Mouse (Mus musculus): ENCODE measurements at regions not wholly inside any gene's neighbourhood (a gene's known extent, or its start where the extent isn't known, plus 50 kb on each side); places are given as distances from the start of the nearest gene placed in this dataset.

DNA sequence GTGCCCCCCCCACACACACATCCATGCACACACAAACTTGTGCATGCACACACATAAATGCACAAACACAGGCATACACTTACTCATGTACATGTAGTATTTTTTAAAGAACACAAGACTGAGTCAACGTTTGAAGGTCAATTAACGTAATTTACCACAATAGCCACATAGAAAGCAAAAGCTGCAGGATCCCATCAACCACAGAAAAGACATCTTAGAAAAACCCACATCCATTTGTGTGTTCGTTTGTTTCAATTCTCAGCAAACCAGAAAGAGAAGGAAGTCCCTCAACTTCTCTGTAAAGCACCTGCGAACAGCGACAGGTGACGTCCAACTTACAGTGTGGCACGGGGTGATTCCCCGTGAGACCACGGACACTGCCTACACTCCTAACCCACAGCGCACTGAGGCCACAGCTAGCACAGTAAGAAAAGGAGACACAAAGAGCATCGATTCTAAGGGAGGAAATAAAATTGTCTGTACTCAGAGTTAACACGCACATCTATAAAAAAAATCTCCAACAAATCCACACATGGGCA, 53.8 kb downstream of the Dio3 start:
- DNase-seq: no peak

DNA sequence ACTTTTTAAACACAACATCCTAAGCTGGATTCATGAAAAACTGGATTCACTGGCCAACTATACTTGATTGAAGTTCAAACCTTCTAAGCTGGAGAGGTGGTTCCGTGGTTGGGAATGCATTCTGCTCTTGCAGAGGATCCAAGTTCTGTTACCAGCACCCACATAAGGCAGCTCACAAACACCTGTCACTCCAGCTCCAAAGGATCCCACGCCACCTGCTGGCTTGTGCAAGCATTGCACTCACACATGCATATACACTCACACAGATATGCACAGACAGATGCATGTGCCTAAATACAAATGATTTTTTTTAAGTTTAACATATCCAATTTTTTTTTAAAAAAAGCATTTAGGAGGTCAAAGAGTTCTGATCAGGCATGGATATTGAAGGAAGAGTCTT, 55.7 kb downstream of the Dio3 start:
- DNase-seq: no peak

DNA sequence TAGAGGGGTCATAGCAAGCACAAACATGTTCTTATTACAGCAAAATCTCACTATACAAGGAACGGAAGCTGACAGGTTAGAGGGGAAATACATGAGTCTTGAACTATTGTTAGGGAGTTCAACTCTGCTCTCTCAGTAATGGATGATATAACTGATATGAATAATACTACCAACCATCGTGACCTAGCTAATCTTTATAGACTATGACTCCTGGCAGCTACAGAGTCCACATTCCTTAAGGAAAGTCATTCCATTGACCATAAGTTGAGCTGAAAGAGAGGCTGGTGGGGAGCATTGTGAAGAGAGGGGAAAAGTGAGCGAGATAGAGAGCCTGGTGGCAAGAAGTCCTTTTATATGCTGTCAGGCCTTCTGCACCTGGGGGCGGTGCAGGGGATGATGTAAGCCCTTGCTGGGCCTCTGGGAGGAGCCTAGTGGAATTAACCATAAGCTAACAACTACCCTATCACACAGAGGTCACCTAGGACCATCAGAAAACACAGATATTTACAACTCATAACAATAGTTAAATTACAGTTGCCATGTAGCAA, 65.5 kb downstream of the Dio3 start:
- DNase-seq: no peak

DNA sequence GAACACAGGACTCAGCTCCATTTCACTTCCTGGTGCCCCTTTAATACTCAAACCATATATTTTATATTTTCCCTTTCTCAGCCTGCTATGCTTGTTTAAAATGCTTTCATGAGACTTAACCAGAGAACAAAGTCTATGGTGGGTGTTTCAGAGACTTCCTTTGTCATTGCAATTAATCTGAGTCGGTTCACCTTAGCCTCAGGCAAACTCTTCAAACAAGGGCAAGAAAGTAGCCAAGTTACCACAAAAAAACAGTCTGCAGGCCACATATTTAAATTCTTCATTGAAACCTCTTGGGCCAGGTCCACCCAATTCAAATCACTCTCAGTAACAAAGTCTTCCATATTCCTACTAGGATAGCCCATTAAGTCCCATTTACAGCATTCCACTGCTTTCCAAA, 70.8 kb downstream of the Dio3 start:
- no peak for DNase-seq

DNA sequence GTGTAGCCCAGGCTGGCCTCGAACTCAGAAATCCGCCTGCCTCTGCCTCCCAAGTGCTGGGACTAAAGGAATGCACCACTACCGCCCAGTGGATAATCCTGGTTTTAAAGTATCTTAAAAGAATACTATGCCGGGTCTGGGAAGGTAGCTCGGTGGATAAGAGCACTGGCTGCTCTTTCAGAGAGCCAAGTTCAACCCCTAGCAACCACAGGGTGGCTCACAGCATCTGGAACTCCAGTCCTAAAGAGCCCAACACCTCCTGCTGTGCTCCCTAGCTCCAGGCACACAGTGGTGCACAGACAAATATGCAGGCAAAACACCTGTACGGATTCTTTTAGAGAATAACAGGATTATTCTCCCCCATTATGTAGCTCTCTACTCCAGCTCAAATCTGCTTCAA, 77.0 kb downstream of the Dio3 start:
- no peak for DNase-seq

DNA sequence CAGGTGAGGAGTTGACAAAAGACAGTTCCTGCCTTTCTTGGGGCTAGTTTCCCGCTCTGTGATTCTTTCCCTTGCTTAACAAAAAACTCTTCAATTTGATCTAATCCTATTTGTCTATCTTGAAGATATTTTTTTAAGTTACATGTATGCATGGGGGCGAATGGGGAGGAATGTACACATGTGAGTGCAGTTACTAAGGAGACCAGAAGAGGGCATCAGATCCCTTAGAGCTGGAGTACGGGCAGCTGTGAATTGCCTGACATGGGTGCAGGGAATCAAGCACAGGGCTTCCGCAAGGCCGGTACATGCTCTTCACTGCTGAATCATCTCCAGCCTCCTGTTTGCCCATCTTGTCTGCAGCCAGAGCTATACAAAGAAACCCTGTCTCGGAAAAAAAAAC, 79.8 kb upstream of the Ppp2r5c start:
- no peak for DNase-seq

DNA sequence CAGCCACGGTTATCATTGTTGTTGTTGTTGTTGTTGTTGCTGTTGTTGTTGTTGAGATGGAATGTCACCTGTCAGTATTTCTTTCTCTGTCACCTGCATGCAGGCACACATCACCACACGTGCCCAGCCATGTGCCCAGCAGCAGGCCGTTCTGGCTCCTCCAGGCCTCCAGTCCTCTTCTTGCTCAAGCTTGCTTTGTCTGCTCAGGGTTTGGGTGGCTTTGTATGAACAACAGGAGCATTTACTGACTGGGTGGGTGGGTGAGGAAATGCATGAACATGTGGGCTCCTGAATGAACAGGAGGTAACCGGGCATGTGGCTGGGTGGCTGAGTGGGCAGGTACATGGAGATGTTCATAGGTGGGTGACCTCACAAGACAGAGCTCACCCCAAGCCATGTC, 79.1 kb upstream of the Ppp2r5c start:
- no peak for DNase-seq

DNA sequence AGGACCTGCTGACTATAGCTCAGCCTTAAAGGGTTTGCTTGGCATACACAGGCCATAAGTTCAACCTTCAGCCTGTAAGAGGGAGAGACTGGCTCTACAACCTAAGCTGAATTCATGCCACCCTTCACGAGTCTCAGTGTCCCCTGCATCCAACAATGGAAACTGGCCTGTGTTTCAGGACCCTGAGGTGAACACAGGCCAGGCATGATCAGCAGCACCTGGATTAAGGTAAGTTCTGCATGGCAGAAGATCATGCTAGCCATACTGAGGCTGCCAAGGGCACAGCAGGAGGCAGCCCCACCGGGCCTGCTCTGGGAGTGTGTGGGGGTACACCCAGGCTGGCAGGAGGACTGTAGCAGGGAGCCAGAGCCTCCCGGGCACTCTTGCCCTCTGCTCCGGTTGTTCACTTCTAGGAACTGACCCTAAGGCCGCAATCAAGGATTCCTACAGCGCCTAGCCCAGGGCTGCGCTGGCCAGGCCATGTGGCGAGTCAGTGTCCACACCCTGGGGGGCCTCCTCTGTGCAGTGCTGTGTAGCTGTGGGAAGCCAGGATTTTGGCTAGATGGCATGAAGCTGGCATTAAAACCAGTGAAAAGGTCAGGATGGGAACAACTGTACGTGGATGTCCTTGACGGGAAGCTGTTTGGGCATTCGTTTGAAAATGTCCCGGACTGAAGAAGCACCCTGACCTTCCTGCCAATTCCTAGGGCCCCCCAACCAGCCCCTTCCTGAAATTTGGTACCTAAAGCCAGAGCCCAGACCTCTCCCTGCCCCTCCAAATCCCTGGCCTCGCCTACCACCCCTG, 74.8 kb upstream of the Ppp2r5c start:
- no peak for DNase-seq

DNA sequence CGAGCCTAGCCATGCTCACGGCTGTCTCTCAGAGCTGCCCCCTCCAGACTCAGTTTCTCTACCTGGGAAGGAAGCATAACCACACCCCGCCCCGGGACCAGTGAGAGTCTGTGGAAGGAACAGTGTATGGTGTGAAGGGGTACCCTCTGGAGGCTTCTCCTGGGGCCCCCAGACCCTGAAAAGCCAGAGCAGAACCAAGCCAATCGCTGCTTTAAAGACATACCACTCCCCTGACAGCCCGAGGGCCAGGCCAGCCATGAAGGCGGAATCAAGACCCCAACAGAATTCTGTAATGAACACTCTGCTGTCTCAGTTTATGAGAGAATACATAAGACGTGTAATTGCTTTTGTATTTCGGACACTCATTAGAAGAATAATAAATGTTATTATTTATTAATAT, 73.9 kb upstream of the Ppp2r5c start:
- no peak for DNase-seq

DNA sequence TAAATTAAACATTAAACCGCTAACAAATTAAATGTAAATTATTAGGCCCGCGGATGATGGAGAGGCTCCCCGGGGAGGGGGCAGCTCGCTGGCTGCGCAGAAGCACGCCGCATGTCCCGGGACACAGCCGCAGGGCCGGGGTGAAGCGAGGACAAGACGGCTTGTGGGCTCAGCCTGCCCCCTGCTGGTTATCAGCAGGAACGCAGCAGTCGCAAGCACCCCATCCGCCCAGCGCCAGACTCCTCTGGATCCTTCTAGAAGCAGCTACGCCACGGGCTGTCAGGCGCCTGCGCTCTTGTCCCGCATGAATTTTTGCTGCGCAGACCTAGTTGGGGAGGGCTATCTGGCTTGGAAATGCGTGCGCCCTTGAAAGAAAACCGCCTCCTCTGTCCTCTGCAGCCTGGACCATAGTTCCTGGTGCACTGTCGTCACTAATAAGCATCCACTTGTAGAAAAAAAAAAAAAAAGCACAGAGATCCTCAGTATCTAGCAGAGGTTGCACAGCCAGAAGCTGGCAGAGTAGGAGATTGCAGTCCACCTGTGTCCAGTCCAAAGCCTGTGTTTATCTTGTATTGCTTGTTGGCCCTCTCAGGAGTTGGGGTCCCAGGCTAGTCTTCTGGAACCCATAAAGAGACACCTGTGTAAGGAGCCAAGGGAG, 73.4 kb upstream of the Ppp2r5c start:
- DNase-seq: peak; percentile 80

DNA sequence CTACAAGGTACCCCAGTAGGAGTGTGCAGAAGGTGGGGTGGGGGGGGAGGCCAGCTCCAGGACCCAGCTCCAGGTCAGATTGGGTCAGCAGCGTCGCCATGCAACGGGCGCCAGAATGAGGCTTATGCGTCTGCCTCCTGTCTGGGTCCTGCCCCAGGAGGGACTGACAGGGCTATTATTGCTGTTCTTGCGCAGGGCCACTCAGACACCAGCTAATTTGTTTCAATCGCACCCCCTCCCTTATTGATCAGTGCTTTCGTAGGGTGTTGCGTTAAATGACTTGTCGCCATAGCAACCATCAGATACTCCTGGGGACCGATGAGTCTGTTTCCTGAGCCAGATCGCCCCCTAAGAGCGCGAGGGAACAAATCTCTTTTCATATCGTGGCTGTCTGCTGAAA, 71.8 kb upstream of the Ppp2r5c start:
- no peak for DNase-seq

DNA sequence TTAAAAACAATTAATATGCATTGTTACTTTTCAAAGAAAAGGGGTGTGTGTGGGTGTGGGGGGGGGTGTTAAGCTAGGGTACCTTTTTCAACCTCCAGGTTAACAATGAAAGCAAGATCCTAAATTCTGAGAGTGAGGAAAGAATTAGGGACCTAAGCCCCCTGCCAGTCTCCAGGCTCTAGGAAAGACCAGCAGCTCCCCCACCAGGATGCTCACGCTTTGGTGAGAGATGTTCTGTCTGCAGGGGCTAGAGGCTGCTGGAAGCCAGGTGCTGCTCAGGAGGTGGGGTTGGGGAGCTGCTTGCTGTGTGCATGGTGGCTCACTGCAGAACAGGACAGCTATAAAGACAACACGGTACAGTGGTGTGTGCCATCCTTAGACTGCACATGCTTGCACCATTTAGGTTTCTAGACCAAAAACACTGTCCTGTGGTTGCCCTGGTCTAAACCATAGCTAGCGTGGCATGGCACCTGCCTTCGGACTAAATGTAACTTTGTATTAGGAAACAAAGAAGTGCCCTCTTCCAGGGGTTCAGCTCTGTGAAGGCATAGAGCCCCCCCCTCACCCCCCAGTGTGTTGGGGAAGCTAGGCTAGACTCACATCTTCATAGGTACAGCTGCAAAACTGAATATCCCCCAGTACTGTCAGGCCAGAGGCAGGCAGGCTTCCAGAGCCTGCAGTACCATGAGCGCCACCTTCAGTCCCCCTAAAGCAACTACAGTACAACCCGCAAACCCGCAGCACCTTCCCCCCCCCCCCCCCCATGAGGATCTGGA, 70.7 kb upstream of the Ppp2r5c start:
- DNase-seq: no peak

DNA sequence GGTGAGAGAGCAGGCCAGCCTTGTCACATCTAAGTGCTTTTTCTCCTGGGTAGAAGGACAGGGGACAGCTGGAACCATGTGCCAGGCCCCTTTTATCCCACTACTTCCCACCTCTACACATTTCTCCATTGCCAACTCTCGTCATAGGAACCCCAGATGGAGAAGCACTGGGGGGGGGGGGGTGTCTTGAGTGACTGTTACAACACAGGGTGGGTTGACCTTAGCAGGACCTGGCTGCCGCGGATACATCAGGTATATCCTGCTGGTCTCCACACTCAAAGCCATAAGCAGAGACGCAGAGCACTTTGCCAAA, 70.1 kb upstream of the Ppp2r5c start:
- no peak for DNase-seq

DNA sequence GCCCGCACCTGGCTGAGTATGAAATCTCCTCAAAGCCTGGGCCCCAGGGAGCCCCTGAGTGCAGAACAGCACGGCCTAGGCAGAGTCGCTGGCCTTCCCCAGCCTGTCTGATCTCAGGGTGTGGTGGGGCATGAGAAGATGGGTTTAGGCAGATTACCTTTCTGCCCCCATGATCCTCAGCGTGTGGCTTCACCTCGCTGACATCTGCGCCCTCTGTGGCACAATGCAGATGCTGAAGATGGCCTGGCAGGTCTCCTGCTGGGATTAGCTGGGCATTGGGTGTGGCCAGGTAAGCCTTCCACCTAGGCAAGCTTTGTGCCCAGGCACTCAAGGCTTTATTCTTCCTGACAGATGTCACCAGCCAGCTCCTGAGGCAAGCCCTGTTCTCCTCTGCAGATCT, 69.6 kb upstream of the Ppp2r5c start:
- no peak for DNase-seq

DNA sequence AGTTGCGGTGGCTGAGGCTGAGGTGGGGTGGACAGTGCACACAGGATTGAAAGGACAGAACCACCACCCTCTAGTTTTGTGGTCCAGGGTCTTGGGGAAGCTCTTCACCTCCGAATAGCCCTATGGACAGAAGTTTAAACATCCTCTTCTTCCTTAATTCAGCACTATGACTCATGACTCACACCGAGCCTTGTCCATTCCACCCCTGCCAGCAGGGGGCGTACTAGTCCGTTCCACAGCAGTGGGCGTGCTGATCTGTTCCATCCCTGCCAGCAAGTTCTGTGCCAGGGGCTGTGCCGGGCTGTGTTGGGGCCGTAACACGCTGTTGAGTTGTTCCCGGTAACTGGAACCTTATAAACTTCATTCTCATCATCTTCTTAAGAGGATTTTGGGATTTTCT, 69.2 kb upstream of the Ppp2r5c start:
- DNase-seq: no peak

DNA sequence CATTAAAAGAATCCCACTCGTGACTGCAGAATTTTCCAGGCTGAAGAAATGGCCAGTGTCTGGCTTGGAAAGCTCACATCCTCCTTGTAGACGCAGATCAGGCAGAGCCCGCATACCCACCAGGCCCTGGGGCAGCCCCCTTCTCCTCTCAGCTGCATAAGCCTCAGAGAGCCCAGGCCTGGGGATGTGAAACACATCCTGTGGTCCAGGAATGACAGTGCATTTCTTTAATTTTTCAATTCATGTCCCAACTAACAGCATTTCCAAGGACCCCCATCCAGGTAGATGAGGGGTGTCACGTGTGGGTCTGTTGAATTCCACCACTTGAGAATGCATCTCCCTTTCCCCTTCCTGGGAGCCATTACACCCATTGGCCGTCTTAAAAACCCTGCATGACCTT, 68.6 kb upstream of the Ppp2r5c start:
- no peak for DNase-seq

DNA sequence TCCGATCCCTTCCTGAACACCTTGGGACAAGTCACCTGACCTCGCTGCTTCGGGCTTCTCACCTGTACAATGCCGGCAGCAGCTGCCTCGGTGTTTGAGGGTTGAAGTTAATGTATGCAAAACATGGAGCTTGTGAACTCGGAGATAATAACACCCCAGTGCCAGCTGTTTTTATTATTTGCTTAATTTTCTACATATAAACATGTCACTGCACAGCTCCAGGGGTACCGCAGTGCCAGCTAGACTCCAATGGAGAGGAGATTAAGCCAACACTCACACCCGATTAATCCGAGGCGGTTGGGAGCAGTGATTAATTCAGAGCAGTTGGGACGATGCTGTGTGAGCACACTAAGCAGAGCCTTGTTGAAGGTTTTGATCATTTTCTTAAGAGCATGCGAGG, 67.2 kb upstream of the Ppp2r5c start:
- no peak for DNase-seq

DNA sequence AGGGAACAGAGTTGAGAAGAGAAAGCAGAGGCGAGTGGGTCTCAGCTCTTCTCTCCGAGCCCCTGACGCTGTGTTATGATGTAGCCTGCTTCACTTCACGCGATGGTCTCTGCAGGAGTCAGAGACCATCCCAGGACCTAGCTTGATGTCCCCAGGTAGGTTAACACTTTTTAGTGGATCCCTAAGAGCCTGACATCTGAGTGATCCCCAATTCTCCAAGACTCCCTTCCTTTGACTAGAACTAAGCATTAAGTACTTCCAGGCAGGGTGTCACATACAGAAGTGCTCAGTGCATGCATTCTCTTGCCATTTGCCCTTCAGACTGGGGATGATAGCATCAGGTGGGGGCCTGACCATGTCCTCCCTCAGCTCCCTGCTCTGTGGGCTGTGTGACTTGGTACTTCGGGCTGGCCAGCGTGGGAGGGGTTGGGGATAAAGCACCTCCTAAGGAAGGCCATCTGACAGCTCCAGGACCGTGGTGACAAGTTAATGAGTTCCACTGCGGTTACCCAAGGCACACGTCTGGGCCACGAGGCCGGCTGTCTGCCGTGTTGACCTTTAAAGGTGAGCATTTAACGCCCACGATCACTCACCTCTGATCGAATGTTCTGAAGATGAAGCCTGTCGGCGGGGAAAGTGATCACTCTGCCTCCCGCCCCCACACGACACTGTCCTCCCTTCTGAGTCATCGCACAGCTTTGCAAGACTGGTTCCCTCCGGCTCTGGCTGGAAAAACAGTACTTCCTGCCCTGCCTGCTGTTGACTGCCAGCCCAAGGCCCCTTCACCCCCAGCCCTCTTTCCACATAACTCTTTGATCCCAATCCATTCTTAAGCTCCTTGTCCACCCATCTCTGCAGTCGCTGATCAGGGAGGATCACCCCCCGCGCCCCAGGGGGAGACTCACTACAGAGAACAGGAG, 65.8 kb upstream of the Ppp2r5c start:
- DNase-seq: peak; percentile 68

DNA sequence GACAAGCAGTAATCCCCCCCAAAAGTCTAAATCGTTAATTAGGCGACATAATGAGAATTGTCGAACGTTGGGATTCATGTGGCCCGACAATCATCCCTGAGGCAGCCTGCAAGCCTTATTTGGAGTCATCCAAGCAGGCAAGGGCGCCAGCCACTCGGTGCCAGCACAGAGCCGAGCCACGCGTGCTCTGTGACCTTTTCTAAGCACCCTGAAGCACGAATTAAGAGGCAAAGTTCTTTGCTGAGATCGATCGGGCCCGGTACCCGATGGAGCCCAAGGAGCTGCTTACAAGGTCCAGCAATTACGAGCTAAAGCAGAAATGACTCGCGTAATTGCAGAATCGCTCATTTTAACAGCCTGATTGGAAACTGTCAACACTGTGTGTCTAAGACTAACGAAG, 61.9 kb upstream of the Ppp2r5c start:
- no peak for DNase-seq

DNA sequence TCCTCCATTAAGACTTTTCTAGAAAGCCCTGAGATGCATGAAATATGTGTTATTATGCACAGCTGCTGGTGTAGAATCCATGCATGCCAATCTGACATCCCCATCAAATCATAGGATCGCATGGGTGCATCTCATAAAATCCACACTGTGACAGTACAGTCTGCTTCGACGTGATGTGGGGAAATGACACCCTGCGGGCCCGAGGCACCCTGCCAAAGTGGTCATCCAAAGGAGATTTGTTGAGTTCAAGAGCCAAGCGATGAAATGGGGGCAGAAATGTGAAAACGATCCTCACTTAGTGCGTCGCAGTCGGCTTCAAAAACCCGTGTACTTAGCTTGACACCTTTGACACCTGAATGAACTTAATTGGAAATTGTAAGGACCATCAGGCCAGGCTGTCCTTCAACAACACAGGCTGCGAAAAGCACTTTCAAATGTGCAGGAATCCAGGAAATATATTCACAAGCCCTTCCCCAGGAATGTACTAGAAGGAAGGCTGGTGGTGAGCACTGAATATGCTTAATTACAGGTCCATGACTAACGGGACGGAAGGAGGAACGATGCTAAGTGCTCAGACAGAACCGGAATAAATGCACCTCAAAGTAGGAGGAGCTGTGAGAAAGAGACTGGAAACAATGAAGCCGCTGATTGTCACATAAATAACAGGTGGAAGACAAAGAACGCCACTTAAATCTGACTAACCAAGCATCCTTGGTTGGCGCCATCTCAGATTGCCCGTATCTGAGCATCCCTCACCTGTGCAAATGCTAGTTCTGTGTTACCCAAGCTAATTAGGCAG, 60.9 kb upstream of the Ppp2r5c start:
- no peak for DNase-seq

DNA sequence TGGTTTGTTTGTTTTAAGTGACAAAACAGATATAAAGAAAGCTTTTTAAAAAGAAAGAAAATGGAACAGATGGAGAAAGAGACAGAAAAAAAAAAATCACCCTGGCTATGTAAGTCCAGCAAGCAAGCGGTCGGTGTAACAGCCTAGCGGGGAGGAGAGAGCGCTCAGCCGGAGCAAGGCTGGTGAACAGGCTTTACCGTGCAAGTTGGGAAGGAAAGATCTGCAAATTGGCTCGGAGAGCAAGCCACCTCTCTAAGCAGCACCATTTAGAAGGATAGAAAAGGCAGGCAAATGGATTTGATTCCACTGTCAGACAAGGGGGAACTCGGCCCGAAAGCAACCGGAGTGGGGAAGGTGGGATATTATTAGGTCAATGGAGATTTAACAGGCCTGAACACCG, 59.9 kb upstream of the Ppp2r5c start:
- no peak for DNase-seq
